Mouse (Mus musculus) v-Abl transformed pro-B cells (cell line): Measurements from ENCODE around the gene Slc52a3.

Experiments used
- in situ Hi-C, 2 experiments: fragments of 400-800 bp; cut with MboI; formaldehyde crosslinking; loops; one replicate each; pipeline ENCODE4 v1.15.1; 2025; ENCODE audit not compliant: unreplicated experiment in 2 of 2

Slc52a3 gene

DNA sequence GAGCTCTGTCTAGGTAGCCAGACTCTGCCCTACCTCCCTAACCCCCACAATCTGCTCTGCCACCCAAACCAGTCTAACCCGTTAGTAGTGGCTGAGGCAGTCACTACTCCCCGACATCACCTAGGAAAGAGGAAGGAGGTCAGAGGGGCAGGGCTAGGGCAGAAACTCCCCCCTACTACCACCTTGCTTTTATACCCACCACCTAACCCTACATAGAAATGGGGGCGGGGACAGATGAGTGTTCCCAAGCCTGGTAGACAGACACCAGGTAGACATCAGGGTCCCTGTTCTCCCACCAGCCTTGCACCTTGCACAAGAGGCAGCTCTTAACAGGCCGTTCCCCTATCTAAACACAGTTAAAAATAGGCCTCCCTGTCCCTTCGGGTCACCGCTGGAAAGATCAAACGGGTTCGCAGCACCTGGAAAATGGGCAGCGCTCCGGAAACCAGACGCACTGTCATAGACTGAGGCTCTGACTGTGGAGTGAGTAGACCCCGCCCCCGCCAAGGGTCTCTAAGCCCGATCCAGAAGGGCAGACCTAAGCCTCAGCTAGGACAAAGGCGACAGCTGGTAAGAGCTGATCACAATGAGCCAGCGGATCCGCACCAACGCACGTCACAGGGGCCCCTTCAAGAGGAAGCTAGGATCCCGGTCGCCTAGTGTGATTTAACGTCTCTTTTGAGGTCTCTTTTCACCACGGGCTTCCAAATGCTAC is 23.3 kb upstream of the Slc52a3 start:
- in situ Hi-C loops: loop anchor here in 1 of 2 experiments (10.0 kb wide), 1 partner anchor 392 kb away; no protein-coding TSS in a partner anchor

DNA sequence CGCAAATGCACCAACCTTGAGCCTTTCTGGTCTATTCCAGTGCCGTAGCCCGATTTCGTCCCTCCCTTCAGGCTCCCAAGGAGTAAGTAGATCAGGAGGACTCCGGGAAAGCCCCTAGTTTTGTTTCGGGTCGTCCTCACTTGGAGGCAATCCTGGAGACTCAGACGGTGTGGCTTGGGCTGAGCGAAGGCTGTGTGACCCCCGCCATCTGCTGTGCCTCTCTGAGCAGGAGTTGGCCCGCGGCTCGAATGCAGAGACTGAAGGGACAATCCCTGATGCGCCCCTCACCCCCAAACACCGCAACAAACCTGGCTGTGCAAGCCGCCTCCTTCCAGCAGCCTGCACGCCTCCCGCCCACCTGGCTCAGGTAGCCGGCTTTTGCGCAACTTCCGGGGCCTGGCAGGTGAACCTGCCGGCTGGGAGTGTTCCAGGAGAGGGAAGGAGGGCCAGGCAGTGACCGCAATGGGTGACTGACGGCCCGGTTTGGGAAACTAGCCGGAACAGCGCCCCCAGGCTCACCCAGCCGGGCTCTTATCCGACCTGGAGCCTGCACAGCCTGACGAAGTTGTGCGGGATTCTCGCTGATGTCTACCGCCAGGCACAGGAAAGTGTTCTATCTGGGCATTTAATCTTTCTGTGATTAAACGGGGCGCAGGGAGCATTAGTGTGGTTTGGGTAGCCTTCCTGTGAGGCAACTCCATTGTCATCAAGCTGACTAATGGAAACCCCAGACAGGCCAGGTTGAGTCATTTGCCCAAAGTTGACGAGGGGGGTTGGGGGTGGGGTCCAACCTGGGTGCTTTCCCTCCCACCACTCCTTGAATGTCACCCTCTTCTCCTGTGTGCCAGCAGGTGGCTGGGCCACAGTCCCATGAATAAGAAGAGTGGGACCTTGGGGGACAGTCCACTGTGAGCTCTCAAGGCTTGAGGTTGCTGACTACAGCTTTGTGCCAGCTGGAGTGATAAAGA is 22.4 kb upstream of the Slc52a3 start:
- in situ Hi-C loops: loop anchor here in 1 of 2 experiments (10.0 kb wide), 1 partner anchor 391 kb away; no protein-coding TSS in a partner anchor

DNA sequence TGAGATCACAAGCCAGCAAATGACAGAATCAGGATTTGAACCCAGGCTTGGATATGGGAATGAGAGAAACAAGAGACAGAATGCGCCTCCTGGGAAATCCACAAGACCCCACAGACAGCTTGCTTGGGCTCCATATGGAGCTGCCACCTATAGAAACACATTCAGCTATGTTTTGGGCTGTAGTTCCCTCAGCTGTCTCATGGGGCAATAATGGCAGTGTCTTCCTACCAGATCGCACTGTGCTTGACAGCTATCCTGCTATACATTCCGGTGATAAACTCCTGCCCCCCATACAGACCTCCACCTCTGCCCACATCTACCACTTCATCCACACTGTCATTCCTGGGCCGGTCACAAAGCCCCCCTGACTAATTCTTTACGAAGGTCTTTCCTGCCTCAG is 21.0 kb upstream of the Slc52a3 start:
- in situ Hi-C loops: loop anchor here (5.0 to 25.0 kb wide), 7 partner anchors 390 to 1413 kb away; partner anchors contain the start of genes Acss1 (in 2 of the 2), Abhd12 (in 1 of the 2), Cst7 (in 1 of the 2) and Fkbp1a (in 1 of the 2)

DNA sequence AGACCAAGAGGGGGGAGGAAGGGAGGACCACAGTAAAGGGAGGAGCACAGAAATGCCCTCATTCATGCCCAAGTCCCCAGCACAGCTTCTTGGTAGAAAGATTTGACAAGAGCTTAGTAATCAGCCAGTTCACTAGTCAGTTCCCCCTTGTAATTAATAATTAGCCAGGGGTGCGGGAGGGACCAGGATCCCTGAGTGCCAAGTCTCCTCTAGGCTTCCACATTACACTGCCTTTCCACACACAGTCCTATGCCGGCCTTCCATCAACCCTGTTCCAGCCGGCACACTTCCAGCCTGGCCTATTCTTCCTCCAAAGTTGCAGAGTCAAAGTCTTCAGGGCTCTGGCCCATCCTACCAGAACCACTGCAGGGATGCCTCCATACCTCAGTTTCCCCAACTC is 20.2 kb upstream of the Slc52a3 start:
- in situ Hi-C loops: loop anchor here (5.0 to 25.0 kb wide), 7 partner anchors 389 to 1414 kb away; partner anchors contain the start of genes Acss1 (in 2 of the 2), Abhd12 (in 1 of the 2), Cst7 (in 1 of the 2) and Fkbp1a (in 1 of the 2)

DNA sequence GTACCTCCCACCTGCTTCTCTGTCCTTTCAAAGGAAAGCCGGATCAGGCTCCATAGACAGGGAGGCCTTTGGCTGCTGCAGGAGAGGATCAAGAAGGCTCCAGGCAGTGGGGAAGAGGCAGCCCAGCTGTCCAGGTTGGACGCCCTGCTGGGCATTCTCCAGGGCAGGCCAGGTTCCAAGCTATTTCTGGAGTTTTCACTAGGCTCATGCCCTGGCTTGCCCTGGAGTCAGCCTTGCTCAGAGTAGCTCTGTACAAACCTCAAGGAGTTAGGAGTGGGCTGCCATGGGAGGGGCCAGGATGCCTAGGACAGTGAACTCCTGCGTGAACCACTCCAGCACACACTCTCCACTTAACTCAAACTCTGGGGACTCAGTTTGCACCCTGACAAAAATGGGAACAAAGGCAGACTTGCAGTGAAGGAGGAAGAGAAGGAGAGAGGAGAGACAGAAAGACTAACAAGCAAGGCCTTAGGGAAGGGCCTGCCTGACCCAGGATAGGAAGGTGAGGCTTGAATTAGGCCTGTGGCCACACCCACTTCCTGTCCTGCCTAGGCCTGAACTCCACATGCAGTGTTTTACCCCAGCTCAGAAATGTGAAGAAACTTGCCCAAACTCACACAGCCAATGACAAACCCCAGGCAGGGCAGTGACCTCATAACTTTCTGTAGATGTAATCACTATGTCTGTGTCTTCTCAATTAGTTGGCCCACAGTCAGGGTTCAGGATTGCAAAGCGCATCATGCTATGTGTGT is 18.4 kb upstream of the Slc52a3 start:
- in situ Hi-C loops: loop anchor here (5.0 to 25.0 kb wide), 7 partner anchors 387 to 1416 kb away; partner anchors contain the start of genes Acss1 (in 2 of the 2), Abhd12 (in 1 of the 2), Cst7 (in 1 of the 2) and Fkbp1a (in 1 of the 2)

DNA sequence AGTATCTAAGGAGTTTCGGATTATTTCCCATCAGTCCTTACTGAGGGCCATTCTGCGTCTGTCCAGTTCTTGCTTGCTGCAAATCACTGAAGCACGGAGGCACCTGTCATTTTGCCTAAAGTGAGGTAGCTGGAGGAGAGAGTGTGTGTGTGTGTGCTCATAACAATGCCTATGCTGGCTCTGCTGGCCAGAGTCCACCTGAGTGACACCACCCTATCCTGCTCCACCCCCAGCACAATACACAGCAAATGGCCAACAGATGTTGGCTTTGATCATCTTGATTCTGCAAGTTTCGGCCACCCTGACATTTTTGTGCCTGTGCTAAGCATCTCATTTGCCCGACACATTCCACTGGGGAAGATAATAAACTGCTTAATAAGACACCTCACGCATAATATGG is 17.8 kb upstream of the Slc52a3 start:
- in situ Hi-C loops: loop anchor here (5.0 to 25.0 kb wide), 7 partner anchors 386 to 1416 kb away; partner anchors contain the start of genes Acss1 (in 2 of the 2), Abhd12 (in 1 of the 2), Cst7 (in 1 of the 2) and Fkbp1a (in 1 of the 2)

DNA sequence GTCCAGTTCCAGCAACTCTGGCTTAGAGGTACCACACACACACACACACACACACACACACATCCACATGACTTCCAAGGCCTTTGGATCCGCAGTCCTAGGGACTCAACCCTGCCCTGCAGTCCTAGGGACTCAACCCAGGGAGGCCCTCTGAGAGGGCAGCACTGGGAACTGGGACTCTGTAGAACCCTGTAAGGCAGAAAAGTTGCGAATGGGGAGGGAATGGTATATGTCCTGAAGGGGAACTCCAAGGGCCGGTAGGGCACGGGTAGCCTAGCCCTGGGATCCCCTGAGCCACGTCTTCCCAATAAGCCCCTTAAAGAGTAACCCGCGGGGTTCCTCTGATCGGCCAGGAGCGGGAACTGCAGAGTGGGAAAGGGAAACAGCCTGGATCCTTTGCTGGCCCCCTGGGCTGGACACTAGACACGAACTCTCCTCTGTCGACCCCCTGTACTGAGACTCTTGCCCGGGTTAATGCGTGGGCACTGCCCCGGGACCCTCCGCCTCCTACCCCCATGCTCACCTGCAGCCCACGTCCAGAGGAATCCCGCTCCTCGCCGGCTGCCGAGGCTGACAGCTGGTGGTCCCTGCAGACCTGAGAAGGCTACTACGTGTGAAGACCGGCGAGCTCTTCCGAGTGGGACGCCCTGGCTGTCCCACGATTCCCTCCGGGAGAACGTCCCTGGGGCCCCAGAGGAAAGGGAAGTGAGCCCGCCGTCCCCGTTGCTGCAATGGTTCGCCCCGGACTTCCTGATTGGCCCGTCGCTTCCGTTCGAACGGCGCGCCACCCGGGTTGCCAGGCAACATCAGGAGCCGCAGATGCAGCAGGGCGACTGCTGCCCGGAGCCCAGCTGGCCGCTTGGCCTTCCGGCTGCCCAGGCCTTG is 16.6 kb upstream of the Slc52a3 start, which contains the start of gene Fam110a:
Gene Fam110a (minus strand): TSS at position 750 of the 885 bp plus-strand sequence.
- in situ Hi-C loops: loop anchor here (5.0 to 25.0 kb wide), 8 partner anchors 385 to 1417 kb away; partner anchors contain the start of genes Acss1 (in 2 of the 2), Abhd12 (in 1 of the 2), Cst7 (in 1 of the 2) and Fkbp1a (in 1 of the 2)

DNA sequence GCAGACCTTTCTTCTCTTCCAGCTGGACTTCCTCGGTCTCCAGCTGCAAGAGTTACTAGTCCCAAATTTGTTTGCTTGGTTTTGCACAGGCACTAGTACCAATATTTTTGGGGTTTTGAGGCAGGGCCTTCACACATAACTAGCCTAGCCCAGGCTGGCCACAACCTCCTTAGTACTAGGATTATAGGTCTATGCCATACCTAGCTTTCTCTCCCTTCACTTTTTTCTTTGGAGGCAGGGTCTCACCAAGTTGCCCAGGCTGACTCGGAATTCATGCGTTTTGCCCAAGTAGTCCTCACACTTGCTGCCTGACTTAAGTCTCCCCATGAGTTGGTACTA is 16.0 kb upstream of the Slc52a3 start:
- in situ Hi-C loops: loop anchor here (10.0 to 25.0 kb wide), 6 partner anchors 443 to 1418 kb away; partner anchors contain the start of genes Abhd12 (in 1 of the 2), Acss1 (in 1 of the 2), Cst7 (in 1 of the 2) and Fkbp1a (in 1 of the 2)

DNA sequence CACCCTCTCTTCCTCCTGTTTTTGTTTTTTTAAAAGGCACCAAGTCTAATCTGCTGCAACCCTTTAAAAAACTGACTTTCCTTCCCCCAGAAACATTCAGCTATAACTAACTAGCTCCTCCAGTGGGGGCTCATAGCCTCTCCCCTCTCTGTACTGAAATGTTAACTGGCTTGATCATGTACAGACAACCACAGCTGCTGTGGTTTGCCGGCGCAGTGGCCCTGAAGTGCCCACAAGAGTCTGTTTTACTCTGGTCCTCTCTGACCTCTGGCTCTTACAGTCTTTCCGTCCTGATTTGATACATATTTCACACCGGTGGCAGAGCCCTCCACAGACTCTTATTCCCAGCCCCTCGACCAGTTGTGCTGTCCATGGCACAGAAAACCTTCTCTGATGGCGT is 15.0 kb upstream of the Slc52a3 start:
- in situ Hi-C loops: loop anchor here (10.0 to 25.0 kb wide), 6 partner anchors 444 to 1419 kb away; partner anchors contain the start of genes Abhd12 (in 1 of the 2), Acss1 (in 1 of the 2), Cst7 (in 1 of the 2) and Fkbp1a (in 1 of the 2)

DNA sequence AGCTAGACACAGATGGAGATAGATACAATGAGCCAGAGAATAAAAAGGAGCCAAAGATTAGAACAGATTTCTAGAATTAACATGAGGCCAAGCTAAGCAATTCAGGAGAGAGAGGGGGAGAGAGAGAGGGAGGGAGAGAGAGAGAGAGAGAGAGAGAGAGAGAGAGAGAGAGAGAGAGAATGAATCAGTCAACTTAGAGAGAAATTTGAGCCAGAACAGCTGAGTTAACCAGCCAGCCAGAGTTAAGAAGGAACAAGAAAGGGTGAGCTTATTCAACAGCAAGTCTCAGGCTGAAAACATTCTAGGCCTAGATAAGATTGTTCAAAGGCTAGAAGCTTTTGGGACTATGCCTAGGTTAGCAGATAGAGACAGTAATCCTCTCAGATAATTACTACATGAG is 13.8 kb upstream of the Slc52a3 start:
- in situ Hi-C loops: loop anchor here (10.0 to 25.0 kb wide), 6 partner anchors 445 to 1420 kb away; partner anchors contain the start of genes Abhd12 (in 1 of the 2), Acss1 (in 1 of the 2), Cst7 (in 1 of the 2) and Fkbp1a (in 1 of the 2)

DNA sequence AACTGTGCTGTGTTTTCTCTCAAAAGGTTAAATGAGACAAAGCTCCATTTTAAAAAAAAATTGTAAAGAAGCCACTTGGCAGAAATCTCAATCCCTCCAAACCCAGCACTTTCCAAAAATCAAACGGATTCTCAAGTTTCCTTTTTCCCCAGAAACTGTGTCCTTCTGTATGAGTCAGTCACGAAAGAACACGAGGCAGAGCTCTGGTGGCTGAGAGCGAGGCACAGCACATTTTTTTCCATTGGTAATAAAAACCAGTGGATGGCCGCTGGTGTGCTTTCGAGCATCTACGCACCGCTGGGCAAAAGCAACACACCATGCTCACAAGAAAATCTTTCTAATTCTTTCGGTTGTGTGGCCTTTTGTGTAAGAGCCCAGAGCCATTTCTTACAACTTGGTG is 12.3 kb upstream of the Slc52a3 start:
- in situ Hi-C loops: loop anchor here (10.0 to 25.0 kb wide), 6 partner anchors 447 to 1422 kb away; partner anchors contain the start of genes Abhd12 (in 1 of the 2), Acss1 (in 1 of the 2), Cst7 (in 1 of the 2) and Fkbp1a (in 1 of the 2)

DNA sequence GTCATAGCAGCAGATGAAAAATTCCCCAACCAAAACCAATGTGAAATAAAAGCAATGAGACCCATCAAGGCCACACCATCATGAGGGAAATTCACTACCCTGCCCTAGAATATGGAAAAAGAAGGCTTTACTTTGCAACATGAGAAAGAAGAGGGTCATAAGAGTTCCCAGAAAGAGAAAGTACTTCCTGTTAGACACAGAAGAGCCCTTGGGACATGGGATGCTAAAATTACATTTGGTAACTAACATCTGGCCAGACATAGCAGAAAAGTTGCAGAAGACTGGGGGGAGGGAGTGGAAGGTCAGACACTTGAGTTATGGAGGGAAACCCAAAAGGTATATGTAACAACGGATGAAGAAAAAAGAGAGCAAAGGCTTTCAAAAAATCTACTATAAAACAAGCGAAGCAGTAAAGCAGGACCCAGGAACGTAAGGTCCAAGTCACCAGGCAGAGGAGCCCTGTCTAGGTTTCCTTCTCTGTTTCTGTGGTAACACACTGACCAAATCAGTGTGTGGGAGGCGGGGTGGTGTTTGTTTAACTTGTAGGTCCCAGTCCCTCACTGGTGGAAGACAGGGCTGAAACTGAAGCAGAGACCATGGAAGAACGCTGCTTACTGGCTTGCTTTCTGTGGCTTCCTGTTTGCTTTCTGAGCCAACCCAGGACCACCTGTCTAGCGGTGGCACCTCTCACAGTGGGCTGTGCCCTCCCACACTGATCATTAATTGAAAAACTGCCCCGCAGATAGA is 10.7 kb upstream of the Slc52a3 start:
- in situ Hi-C loops: loop anchor here (10.0 to 25.0 kb wide), 6 partner anchors 448 to 1423 kb away; partner anchors contain the start of genes Abhd12 (in 1 of the 2), Acss1 (in 1 of the 2), Cst7 (in 1 of the 2) and Fkbp1a (in 1 of the 2)

DNA sequence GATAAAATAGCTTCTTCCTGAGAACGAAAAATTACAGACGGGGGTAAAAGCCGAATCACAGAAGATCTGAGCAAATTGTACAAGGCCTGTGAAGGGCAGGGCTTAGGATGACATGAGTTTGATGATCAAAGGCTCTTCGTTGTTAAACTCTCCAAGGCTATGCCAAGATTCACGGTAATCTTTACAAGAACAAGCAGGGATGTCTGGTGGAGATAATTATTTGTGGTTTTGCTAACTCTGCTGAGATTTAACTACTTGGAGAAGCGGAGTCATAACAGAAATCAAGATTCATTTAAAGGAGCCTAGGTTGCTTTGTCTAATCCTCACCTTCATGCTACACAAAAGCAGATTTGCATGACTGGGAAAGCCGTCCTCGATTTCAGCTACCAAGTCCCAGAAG is 9.4 kb upstream of the Slc52a3 start:
- in situ Hi-C loops: loop anchor here (10.0 to 25.0 kb wide), 6 partner anchors 450 to 1425 kb away; partner anchors contain the start of genes Abhd12 (in 1 of the 2), Acss1 (in 1 of the 2), Cst7 (in 1 of the 2) and Fkbp1a (in 1 of the 2)

DNA sequence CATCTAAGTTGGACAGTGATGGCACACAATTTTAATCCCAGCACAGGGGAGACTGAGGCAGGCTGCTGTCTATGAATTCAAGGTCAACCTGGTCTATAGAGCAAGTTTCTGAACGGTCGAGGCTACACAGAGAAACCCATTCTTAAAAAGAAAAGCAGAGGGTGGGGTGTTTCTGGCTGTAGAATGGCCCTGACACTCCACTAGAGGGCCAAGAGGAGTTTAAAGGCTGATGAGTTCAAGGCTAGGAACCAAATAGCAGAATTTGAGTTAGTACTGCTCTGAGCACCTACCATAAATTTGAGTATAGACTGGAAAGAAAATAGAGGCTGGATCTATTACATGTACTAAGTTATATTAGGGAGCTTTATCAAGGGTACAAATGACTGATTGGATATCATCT is 7.3 kb upstream of the Slc52a3 start:
- in situ Hi-C loops: loop anchor here (10.0 to 25.0 kb wide), 6 partner anchors 452 to 1427 kb away; partner anchors contain the start of genes Abhd12 (in 1 of the 2), Acss1 (in 1 of the 2), Cst7 (in 1 of the 2) and Fkbp1a (in 1 of the 2)

DNA sequence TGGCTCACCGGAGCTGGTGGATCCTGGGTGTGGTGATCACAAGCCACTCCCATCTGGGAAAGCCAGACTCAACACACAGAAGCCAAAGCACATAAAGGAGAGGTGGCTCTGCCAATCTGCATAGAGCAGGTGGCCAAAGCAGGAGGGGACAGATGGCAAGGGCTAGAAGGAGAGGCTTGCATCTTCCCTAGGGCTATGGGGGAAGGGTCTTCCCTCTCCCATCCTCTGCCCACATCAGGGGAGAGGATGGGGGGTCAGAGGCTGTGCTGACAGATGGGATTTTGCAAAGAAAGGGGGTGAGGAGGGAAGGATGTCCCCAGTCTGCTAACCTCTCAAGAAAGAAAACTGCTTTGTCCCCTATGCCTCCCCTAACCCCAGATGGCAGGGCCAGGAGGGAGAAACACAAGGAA is 5.3 kb upstream of the Slc52a3 start:
- in situ Hi-C loops: loop anchor here (5.0 to 25.0 kb wide), 6 partner anchors 114 to 1429 kb away; partner anchors contain the start of genes Abhd12 (in 1 of the 2), Acss1 (in 1 of the 2), Cst7 (in 1 of the 2) and Fkbp1a (in 1 of the 2)

DNA sequence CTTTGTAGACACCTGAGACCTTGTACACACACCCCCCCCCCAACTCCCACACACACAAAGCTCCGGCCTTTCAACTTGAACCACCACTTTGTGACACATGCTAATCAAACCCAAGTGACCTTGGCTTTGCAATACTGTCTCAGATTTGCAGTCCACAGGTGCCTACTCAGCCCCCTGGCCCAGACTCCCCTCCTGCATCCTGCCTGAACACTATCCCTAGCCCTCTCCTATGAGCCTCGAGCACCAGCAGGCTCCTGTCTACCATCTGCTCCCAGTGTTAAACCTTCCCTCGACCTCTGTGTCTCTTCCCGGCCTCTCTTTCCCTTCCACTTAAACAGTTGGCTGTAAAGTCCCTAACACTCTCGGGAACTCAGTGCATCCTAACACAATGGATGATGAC is 4.9 kb upstream of the Slc52a3 start:
- in situ Hi-C loops: loop anchor here (5.0 to 25.0 kb wide), 6 partner anchors 114 to 1429 kb away; partner anchors contain the start of genes Abhd12 (in 1 of the 2), Acss1 (in 1 of the 2), Cst7 (in 1 of the 2) and Fkbp1a (in 1 of the 2)
